Mouse (Mus musculus) adrenal gland, postnatal 4 days (tissue): ENCODE results near the gene Ccr7. TPM values are rescaled to one million over a fixed set of nuclear protein-coding genes. Genes with fewer than 3 reads are reported as not detected.

Experiments used
- DNase-seq, 2 experiments: peaks; one replicate each; pipeline ENCODE4 v3.0.0; 2021 to 2022; ENCODE audit warnings: low spot score in 2 of 2, mixed read lengths in 2 of 2
- total RNA-seq, 2 experiments: library from RNA; stranded (reverse); gene quantifications; 2 replicates each; pipeline ENCODE4 v1.2.3; 2021

Ccr7 gene
- total RNA-seq, 2 experiments from 2014 or later = 0.34 to 0.51 TPM

GRCm38 (mm10) chr11:99137385-99137784 is 17.5 kb downstream of the Ccr7 start:
- DNase-seq = no peak

- DNase-seq = no peak
Observed at GRCm38 (mm10) chr11:99136961-99137360, 17.9 kb downstream of the Ccr7 start.

- no peak for DNase-seq
Observed at GRCm38 (mm10) chr11:99136361-99136760, 18.5 kb downstream of the Ccr7 start.

GRCm38 (mm10) chr11:99135047-99135440 is 19.8 kb downstream of the Ccr7 start:
- no peak for DNase-seq

- no peak for DNase-seq
Observed at GRCm38 (mm10) chr11:99134266-99135046, 20.4 kb downstream of the Ccr7 start.

- DNase-seq = no peak
Observed at GRCm38 (mm10) chr11:99133285-99133897, 21.5 kb downstream of the Ccr7 start.

GRCm38 (mm10) chr11:99132091-99132730 is 22.7 kb downstream of the Ccr7 start:
- DNase-seq = no peak

GRCm38 (mm10) chr11:99131463-99131840 is 23.4 kb downstream of the Ccr7 start:
- no peak for DNase-seq

GRCm38 (mm10) chr11:99130736-99131462 is 24.0 kb downstream of the Ccr7 start:
- DNase-seq = no peak

- no peak for DNase-seq
Observed at GRCm38 (mm10) chr11:99129287-99129686, 25.6 kb downstream of the Ccr7 start.

- DNase-seq = no peak
Observed at GRCm38 (mm10) chr11:99127785-99128682, 26.8 kb downstream of the Ccr7 start.

GRCm38 (mm10) chr11:99126482-99127253 is 28.2 kb downstream of the Ccr7 start:
- DNase-seq = no peak

GRCm38 (mm10) chr11:99124635-99125029 is 30.2 kb downstream of the Ccr7 start:
- no peak for DNase-seq

GRCm38 (mm10) chr11:99123977-99124634 is 30.8 kb downstream of the Ccr7 start:
- DNase-seq = no peak

- DNase-seq = no peak
Observed at GRCm38 (mm10) chr11:99122703-99123102, 32.2 kb downstream of the Ccr7 start.

GRCm38 (mm10) chr11:99121218-99121631 is 33.7 kb downstream of the Ccr7 start:
- DNase-seq = no peak

GRCm38 (mm10) chr11:99120524-99121217 is 34.2 kb downstream of the Ccr7 start:
- DNase-seq = no peak

GRCm38 (mm10) chr11:99118963-99119362 is 35.9 kb downstream of the Ccr7 start:
- DNase-seq = no peak

GRCm38 (mm10) chr11:99118420-99118819 is 36.5 kb downstream of the Ccr7 start:
- DNase-seq = no peak
